Mouse (Mus musculus) testis, adult 2 months (tissue): Measurements from ENCODE around the gene Bcl9l. TPM values are rescaled to one million over a fixed set of nuclear protein-coding genes. Genes with fewer than 3 reads are reported as not detected.

ENCODE experiments used
- H3K27ac ChIP-seq: fragments of 200-500 bp; 2 replicates; pipeline ENCODE4 v1.5.1; 2012; ENCODE audit warnings: low read depth, low read length; ENCODE audit not compliant: control insufficient read depth, insufficient read depth
- H3K27me3 ChIP-seq: fragments of 200-500 bp; 2 replicates; pipeline ENCODE4 v1.6.1; 2012; ENCODE audit warnings: mild to moderate bottlenecking, low read length, moderate library complexity; ENCODE audit not compliant: control insufficient read depth, insufficient read depth
- H3K36me3 ChIP-seq: fragments of 200-500 bp; 2 replicates; pipeline ENCODE4 v1.6.1; 2012; ENCODE audit warnings: mild to moderate bottlenecking, low read length; ENCODE audit not compliant: control insufficient read depth, insufficient read depth
- H3K4me1 ChIP-seq: fragments of 200-500 bp; 2 replicates; pipeline ENCODE4 v1.6.1; 2012; ENCODE audit warnings: low read length; ENCODE audit not compliant: control insufficient read depth, insufficient read depth
- H3K4me3 ChIP-seq: fragments of 200-500 bp; 2 replicates; pipeline ENCODE4 v1.5.1; 2012; ENCODE audit warnings: low read depth, mild to moderate bottlenecking, low read length, moderate library complexity, mixed read lengths; ENCODE audit not compliant: control insufficient read depth
- CTCF ChIP-seq: fragments of 200-500 bp; IDR thresholded peaks from 2 replicates; pipeline ENCODE4 v1.5.1; 2012; ENCODE audit warnings: low read depth, mild to moderate bottlenecking, inconsistent platforms, low read length, moderate library complexity; ENCODE audit not compliant: control insufficient read depth, insufficient read depth, insufficient replicate concordance
- POLR2A ChIP-seq: fragments of 200-500 bp; IDR thresholded peaks from 2 replicates; pipeline ENCODE4 v1.6.1; 2012; ENCODE audit warnings: low read depth, mild to moderate bottlenecking, inconsistent platforms, low read length, moderate library complexity; ENCODE audit not compliant: control insufficient read depth
- polyA plus RNA-seq: library from polyadenylated mRNA; depleted of rRNA; stranded (reverse); fragments of >200 nt; gene quantifications from 2 replicates; pipeline ENCODE4 v1.2.3, GENCODE M21; 2012; rRNA removed

The Bcl9l gene
- polyA plus RNA-seq, 1 experiment, result 8.4 TPM

DNA sequence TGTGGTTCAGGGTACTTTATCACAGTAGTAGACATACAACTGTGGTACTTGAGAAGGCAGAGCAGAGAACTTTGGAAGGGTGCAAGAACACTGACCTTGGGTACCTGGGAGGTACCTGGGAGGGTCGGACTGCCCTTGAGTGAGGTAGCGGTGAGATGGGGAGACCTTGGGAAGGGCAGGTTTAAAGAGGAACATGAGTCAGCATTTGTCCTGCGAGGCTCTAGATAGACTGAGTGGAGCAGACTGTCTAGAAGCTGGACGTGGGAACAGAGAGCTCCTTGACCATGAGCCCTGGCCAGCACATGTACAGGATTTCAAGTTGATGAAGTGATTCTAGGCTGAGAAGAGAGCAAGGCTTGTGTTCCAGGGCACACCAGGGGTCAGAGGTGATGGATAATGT is 59.7 kb downstream of the Bcl9l start:
- no peak overlapping the region for H3K27ac ChIP-seq
- H3K4me3 ChIP-seq, result no peak overlapping the region
- H3K36me3 ChIP-seq, result no peaks in the 10 kb centered on the region
- no peaks in the 10 kb centered on the region for H3K27me3 ChIP-seq
- H3K4me1 ChIP-seq, result peaks cover 2% of the 10 kb centered on the region; the same call in 1 of the 2 replicates
- TF ChIP-seq CTCF (no peak), POLR2A (no peak)

DNA sequence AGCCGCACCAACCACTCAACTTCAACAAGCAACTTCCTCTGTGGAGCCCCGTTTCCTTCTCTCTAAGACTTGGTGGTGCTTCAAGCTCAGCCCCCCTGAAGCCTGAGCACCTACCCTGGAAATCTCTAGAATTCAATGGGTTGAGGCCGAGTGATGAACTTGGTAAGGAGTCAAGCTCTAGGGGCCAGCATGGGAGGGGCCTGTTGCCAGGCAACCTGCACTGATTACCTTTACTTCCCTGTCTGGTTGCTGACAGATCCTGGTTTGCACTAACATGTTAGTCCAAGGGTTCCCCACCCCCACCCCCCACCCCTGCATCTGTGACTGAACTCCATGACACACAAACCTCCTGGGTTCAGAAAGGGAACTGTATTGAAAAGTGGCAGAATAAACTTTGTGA is 62.4 kb downstream of the Bcl9l start:
- H3K4me3 ChIP-seq, result no peak overlapping the region
- no peak overlapping the region for H3K27ac ChIP-seq
- TF ChIP-seq CTCF (no peak), POLR2A (no peak)
- H3K4me1 ChIP-seq, result no peaks in the 10 kb centered on the region
- H3K36me3 ChIP-seq, result no peaks in the 10 kb centered on the region
- no peaks in the 10 kb centered on the region for H3K27me3 ChIP-seq

DNA sequence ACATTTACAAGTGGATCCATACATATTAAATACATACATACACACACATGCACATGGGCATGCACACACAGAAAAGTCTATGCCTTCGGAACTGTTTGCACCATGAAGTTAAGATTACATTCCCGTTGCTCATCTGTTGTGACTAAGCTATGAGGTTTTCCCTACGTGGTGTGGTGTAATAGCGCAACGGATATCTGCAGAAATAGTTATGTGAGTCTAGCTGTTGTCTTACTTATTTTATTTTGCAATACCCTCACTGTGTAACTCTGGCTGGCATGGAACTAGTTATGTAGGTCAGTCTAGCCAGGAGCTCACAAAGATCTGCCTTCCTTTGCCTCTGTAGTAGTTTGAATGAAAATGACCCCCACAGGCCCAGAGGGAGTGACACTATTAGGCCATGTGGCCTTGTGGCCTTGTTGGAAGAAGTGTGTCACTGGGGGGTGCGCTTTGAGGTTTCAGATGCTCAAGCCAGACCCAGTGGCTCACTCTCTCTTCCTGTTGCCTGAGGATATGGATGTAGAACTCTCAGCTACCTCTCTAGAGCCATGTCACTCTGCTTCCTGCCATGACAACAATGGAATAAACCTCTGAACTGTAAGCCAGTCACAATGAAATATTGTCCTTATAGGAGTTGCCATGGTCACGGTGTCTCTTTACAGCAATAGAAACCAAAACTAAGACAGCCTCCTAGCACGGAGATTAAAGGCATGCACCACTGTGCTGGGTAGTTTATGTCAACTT is 66.0 kb downstream of the Bcl9l start:
- H3K4me1 ChIP-seq, result no peaks in the 10 kb centered on the region
- no peak overlapping the region for H3K27ac ChIP-seq
- H3K27me3 ChIP-seq, result no peaks in the 10 kb centered on the region
- H3K4me3 ChIP-seq, result no peak overlapping the region
- TF ChIP-seq POLR2A (no peak), CTCF (no peak)
- H3K36me3 ChIP-seq, result no peaks in the 10 kb centered on the region

DNA sequence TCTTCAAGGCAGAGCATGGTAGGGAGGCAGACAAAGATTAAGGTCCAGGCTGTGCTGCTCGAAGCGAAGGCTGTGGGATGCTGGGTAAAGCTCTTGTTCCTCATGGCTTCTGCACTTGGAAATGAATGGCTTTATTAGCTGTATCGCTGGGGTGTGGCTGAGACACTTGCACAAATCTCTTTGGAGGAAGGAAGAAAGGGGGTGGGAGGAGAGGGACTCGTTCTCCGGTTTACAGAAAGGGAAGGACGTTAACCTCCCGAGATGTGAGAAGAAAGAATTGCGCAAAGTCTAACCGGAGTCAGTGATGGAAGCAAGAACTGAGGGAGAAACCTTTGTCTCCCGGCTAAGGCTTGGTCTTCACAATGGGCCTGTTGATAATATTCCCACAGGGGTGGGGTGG is 68.5 kb downstream of the Bcl9l start:
- H3K27me3 ChIP-seq, result no peaks in the 10 kb centered on the region
- H3K4me1 ChIP-seq, result no peaks in the 10 kb centered on the region
- H3K4me3 ChIP-seq, result no peak overlapping the region
- no peaks in the 10 kb centered on the region for H3K36me3 ChIP-seq
- TF ChIP-seq POLR2A (no peak), CTCF (no peak)
- H3K27ac ChIP-seq, result no peak overlapping the region

DNA sequence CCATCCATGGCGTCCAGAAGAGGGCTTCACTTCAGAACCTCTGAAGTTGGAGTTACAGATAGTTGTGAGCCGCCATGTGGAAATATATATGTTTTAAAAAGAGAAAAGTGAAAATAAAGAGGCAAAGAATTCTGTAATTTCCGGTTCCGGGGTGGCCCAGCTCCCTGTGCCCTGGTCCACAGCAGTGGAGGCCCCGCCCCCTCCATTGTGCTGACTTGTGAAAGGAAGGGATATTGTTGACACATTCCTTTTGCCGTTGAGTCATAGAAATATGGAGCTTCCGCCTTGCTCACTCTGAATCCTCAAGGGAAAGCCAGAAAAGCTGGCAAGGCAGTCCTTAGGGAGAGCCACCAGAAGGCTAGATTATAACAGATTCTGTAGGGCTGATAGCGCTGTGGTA is 69.5 kb downstream of the Bcl9l start:
- Histone ChIP-seq H3K36me3 (no peaks in the 10 kb centered on the region), H3K27ac (no peak overlapping the region), H3K4me3 (no peak overlapping the region), H3K4me1 (no peaks in the 10 kb centered on the region), H3K27me3 (no peaks in the 10 kb centered on the region)
- TF ChIP-seq POLR2A, result no peak
- TF ChIP-seq CTCF, result no peak

Other genes starting within 250 kb of the Bcl9l start
- 45.5 and 47.9 TPM in 2 replicates for gene Cbl, start 248.8 kb upstream of the Bcl9l start, polyA plus RNA-seq
- gene Ccdc153, start 242.1 kb upstream of the Bcl9l start, polyA plus RNA-seq, result 0.61 and 0.69 TPM in 2 replicates
- gene Pdzd3, start 231.4 kb upstream of the Bcl9l start, polyA plus RNA-seq, result 0.11 TPM in 1 of 2 replicates, not detected in the other
- 1.3 and 1.6 TPM in 2 replicates for gene Nlrx1, start 214.2 kb upstream of the Bcl9l start, polyA plus RNA-seq
- 0.58 and 0.89 TPM in 2 replicates for gene Abcg4, start 194.2 kb upstream of the Bcl9l start, polyA plus RNA-seq
- gene Hinfp, start 177.2 kb upstream of the Bcl9l start, polyA plus RNA-seq, result 13.1 and 16.0 TPM in 2 replicates
- gene C2cd2l, start 162.5 kb upstream of the Bcl9l start, polyA plus RNA-seq, result 16.4 and 20.7 TPM in 2 replicates
- gene Dpagt1, start 156.8 kb upstream of the Bcl9l start, polyA plus RNA-seq, result 6.5 and 6.7 TPM in 2 replicates
- 107 TPM in 2 replicates for gene H2afx, start 148.1 kb upstream of the Bcl9l start, polyA plus RNA-seq
- 18.2 and 19.3 TPM in 2 replicates for gene Hmbs, start 138.6 kb upstream of the Bcl9l start, polyA plus RNA-seq
- 19.2 and 19.4 TPM in 2 replicates for gene Vps11, start 121.2 kb upstream of the Bcl9l start, polyA plus RNA-seq
- 82.1 and 99.9 TPM in 2 replicates for gene Hyou1, start 103.3 kb upstream of the Bcl9l start, polyA plus RNA-seq
- 14.1 and 14.7 TPM in 2 replicates for gene Slc37a4, start 86.0 kb upstream of the Bcl9l start, polyA plus RNA-seq
- 194 and 199 TPM in 2 replicates for gene Rps25, start 75.7 kb upstream of the Bcl9l start, polyA plus RNA-seq
- gene Trappc4, start 75.2 kb upstream of the Bcl9l start, polyA plus RNA-seq, result 40.0 and 41.8 TPM in 2 replicates
- 10.9 TPM in 2 replicates for gene Ccdc84, start 64.3 kb upstream of the Bcl9l start, polyA plus RNA-seq
- 1.5 and 2.0 TPM in 2 replicates for gene Foxr1, start 41.7 kb upstream of the Bcl9l start, polyA plus RNA-seq
- gene Upk2, start 27.8 kb upstream of the Bcl9l start, polyA plus RNA-seq, result 2.2 and 4.3 TPM in 2 replicates
- 8.6 and 11.2 TPM in 2 replicates for gene Cxcr5, start 79.1 kb downstream of the Bcl9l start, polyA plus RNA-seq
- gene Ddx6, start 122.1 kb downstream of the Bcl9l start, polyA plus RNA-seq, result 9.0 and 11.7 TPM in 2 replicates
- 0.47 TPM in 1 of 2 replicates, not detected in the other for gene Treh, start 190.4 kb downstream of the Bcl9l start, polyA plus RNA-seq